Mouse (Mus musculus) kidney, adult 2 months (tissue): ENCODE measurements around the gene Grpel1.

Experiments
- CTCF ChIP-seq: fragments of 200-500 bp; conservative IDR thresholded peaks from 2 replicates; pipeline ENCODE4 v1.5.1; 2011; ENCODE audit warnings: low read depth, mild to moderate bottlenecking, control low read depth, low read length, moderate library complexity, mixed read lengths; ENCODE audit not compliant: insufficient read depth, insufficient read length
- POLR2A ChIP-seq: fragments of 200-500 bp; IDR thresholded peaks from one replicate; pipeline ENCODE4 v1.6.1; 2011; ENCODE audit warnings: low read depth, low read length, control low read depth

- TF ChIP-seq CTCF (no peak), POLR2A (no peak)
Observed at GRCm38 (mm10) chr5:36477486-36477885, 12.7 kb downstream of the Grpel1 start.
